Mouse (Mus musculus) lung, adult 2 months (tissue): ENCODE measurements around the gene Smox.

ENCODE experiments used
- CTCF ChIP-seq: fragments of 200-500 bp; IDR thresholded peaks from 2 replicates; pipeline ENCODE4 v1.5.1; 2011; ENCODE audit warnings: mild to moderate bottlenecking, low read length, control low read depth; ENCODE audit not compliant: insufficient read depth
- POLR2A ChIP-seq: fragments of 200-500 bp; IDR thresholded peaks from 2 replicates; pipeline ENCODE4 v1.6.1; 2011; ENCODE audit warnings: low read depth, mild to moderate bottlenecking, control low read depth, low read length, borderline replicate concordance; ENCODE audit errors: extremely low read depth

GRCm38 (mm10) chr2:131546745-131547408 is 55.6 kb downstream of the Smox start:
- TF ChIP-seq CTCF (no peak), POLR2A (no peak)
